Mouse (Mus musculus): ENCODE data around the gene Slc8a1. TPM values are rescaled to one million over a fixed set of nuclear protein-coding genes. Genes with fewer than 3 reads are reported as not detected.

Slc8a1 gene
- polyA plus RNA-seq, 1 experiment from 2014 or later, result 4.0 TPM

- H3K27me3 ChIP-seq (replicated peaks; ENCODE audit: insufficient read depth, low read length), result no peaks in the 10 kb centered on the region
- 23% methylated on average over 2 of the region's 2 CpGs for WGBS
Observed at GRCm38 (mm10) chr17:81666551-81666950, 71.6 kb downstream of the Slc8a1 start.

GRCm38 (mm10) chr17:81664916-81665315, 73.3 kb downstream of the Slc8a1 start:
- ATAC-seq, result no peak
- WGBS, result 60% methylated on average over 4 of the region's 4 CpGs
- H3K27ac ChIP-seq (ENCODE audit: low read length), result no peak overlapping the region
- H3K4me3 ChIP-seq (ENCODE audit: low read depth, low read length), result no peak overlapping the region
- TF ChIP-seq CTCF (IDR thresholded peaks at IDR 0.05) (no peak), EP300 (IDR thresholded peaks at IDR 0.05) (no peak)
- DNase-seq (ENCODE audit: low spot score), result peak; percentile 14
- no peaks in the 10 kb centered on the region; the same call in 1 of the 2 replicates for H3K4me1 ChIP-seq (ENCODE audit: insufficient read depth, low read depth, low read length)
- H3K4me2 ChIP-seq (replicated peaks; ENCODE audit: low read depth, low read length), result no peak overlapping the region
- no peaks in the 10 kb centered on the region for H3K9me3 ChIP-seq (ENCODE audit: low read length)
- H3K36me3 ChIP-seq (ENCODE audit: insufficient read depth, low read length), result no peaks in the 10 kb centered on the region
- no peak overlapping the region for H3K9ac ChIP-seq (replicated peaks; ENCODE audit: low read depth)
- no peaks in the 10 kb centered on the region for H3K27me3 ChIP-seq (replicated peaks; ENCODE audit: insufficient read depth, low read length)

More at GRCm38 (mm10) chr17:81666551-81666950, 71.6 kb downstream of the Slc8a1 start:
- DNase-seq (ENCODE audit: low spot score) (peak; percentile 74), ATAC-seq (no peak)
- no peaks in the 10 kb centered on the region for H3K36me3 ChIP-seq (ENCODE audit: insufficient read depth, low read length)
- no peaks in the 10 kb centered on the region; the same call in 1 of the 2 replicates for H3K4me1 ChIP-seq (ENCODE audit: insufficient read depth, low read depth, low read length)
- H3K4me2 ChIP-seq (replicated peaks; ENCODE audit: low read depth, low read length), result no peak overlapping the region
- TF ChIP-seq CTCF (IDR thresholded peaks at IDR 0.05), result peak; percentile 80
- no peak for TF ChIP-seq EP300 (IDR thresholded peaks at IDR 0.05)
- H3K9ac ChIP-seq (replicated peaks; ENCODE audit: low read depth), result no peak overlapping the region
- no peak overlapping the region for H3K4me3 ChIP-seq (ENCODE audit: low read depth, low read length)
- no peaks in the 10 kb centered on the region for H3K9me3 ChIP-seq (ENCODE audit: low read length)
- H3K27ac ChIP-seq (ENCODE audit: low read length), result no peak overlapping the region

DNA sequence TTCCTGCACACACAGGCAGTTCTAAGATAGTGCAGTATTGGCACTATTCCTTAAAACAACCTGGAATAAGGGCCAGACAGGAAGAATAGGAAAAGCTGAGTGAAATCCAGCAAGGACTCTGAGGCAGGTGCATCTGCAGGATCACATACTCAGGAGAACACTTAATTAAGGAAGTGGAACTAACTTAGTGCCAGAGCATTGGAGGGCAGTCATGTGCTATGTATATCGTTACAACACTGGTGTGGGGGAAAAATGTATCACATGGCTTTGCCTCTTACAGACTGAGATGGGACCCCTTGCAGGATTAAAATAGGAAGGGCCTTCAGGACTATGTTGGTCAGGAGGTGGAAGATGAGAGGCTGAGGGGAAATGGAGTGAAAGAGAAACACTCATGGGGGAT, 80.3 kb downstream of the Slc8a1 start:
- TF ChIP-seq CTCF (IDR thresholded peaks at IDR 0.05), result no peak
- Histone ChIP-seq H3K9ac (replicated peaks; ENCODE audit: low read depth) (no peak overlapping the region), H3K36me3 (ENCODE audit: insufficient read depth, low read length) (no peaks in the 10 kb centered on the region), H3K4me2 (replicated peaks; ENCODE audit: low read depth, low read length) (no peak overlapping the region), H3K27me3 (replicated peaks; ENCODE audit: insufficient read depth, low read length) (no peaks in the 10 kb centered on the region), H3K9me3 (ENCODE audit: low read length) (no peaks in the 10 kb centered on the region), H3K4me3 (ENCODE audit: low read depth, low read length) (no peak overlapping the region), H3K4me1 (ENCODE audit: insufficient read depth, low read depth, low read length) (no peaks in the 10 kb centered on the region), H3K27ac (ENCODE audit: low read length) (no peak overlapping the region)
- ATAC-seq, result no peak
- WGBS, result 75% methylated on average over 1 of the region's 1 CpGs
- DNase-seq (ENCODE audit: low spot score), result no peak

DNA sequence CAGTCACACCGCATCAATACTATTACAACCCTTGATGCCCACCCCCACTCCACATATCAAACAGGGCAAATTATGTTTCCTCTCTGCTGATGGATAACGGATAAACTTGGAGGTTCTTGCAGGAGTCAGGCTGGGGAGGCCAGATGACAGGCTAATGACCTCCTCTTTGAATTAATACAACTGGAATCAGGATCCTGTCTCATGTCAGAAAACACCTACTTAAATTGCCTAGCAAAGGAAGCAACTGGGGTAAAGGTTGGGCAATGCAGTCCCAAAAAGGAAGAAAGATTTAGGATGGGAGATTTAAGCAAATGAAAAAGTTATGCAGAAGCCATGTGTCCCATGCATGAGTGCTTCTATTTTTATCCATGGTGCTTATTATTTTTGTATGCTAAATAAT, 83.6 kb downstream of the Slc8a1 start:
- Histone ChIP-seq H3K4me1 (ENCODE audit: insufficient read depth, low read depth, low read length) (no peaks in the 10 kb centered on the region), H3K4me3 (ENCODE audit: low read depth, low read length) (no peak overlapping the region), H3K36me3 (ENCODE audit: insufficient read depth, low read length) (no peaks in the 10 kb centered on the region), H3K27me3 (replicated peaks; ENCODE audit: insufficient read depth, low read length) (no peaks in the 10 kb centered on the region), H3K9ac (replicated peaks; ENCODE audit: low read depth) (no peak overlapping the region), H3K4me2 (replicated peaks; ENCODE audit: low read depth, low read length) (no peak overlapping the region), H3K27ac (ENCODE audit: low read length) (no peak overlapping the region), H3K9me3 (ENCODE audit: low read length) (no peaks in the 10 kb centered on the region)
- DNase-seq (ENCODE audit: low spot score) (peak; percentile 75), ATAC-seq (peak; percentile 62)
- TF ChIP-seq CTCF (IDR thresholded peaks at IDR 0.05) (no peak), EP300 (IDR thresholded peaks at IDR 0.05) (peak; percentile 63; the same call in 1 of the 2 replicates)
- WGBS, result 49% methylated on average over 2 of the region's 2 CpGs

- ATAC-seq, result peak; percentile 60
- no peaks in the 10 kb centered on the region for H3K36me3 ChIP-seq (ENCODE audit: insufficient read depth, low read length)
Observed at GRCm38 (mm10) chr17:81652958-81653357, 85.2 kb downstream of the Slc8a1 start.

GRCm38 (mm10) chr17:81636822-81637221, 101.4 kb downstream of the Slc8a1 start:
- Histone ChIP-seq H3K9ac (replicated peaks; ENCODE audit: low read depth) (no peak overlapping the region), H3K9me3 (ENCODE audit: low read length) (no peaks in the 10 kb centered on the region), H3K4me2 (replicated peaks; ENCODE audit: low read depth, low read length) (no peak overlapping the region), H3K4me1 (ENCODE audit: insufficient read depth, low read depth, low read length) (no peaks in the 10 kb centered on the region), H3K36me3 (ENCODE audit: insufficient read depth, low read length) (no peaks in the 10 kb centered on the region), H3K27ac (ENCODE audit: low read length) (no peak overlapping the region), H3K27me3 (replicated peaks; ENCODE audit: insufficient read depth, low read length) (no peaks in the 10 kb centered on the region), H3K4me3 (ENCODE audit: low read depth, low read length) (no peak overlapping the region)
- DNase-seq (ENCODE audit: low spot score), result peak; percentile 23
- ATAC-seq, result no peak
- WGBS, result 51% methylated on average over 2 of the region's 2 CpGs
- TF ChIP-seq EP300 (IDR thresholded peaks at IDR 0.05) (no peak), CTCF (IDR thresholded peaks at IDR 0.05) (no peak)

More at GRCm38 (mm10) chr17:81652958-81653357, 85.2 kb downstream of the Slc8a1 start:
- Histone ChIP-seq H3K4me1 (ENCODE audit: insufficient read depth, low read depth, low read length) (no peaks in the 10 kb centered on the region), H3K27me3 (replicated peaks; ENCODE audit: insufficient read depth, low read length) (no peaks in the 10 kb centered on the region), H3K9me3 (ENCODE audit: low read length) (no peaks in the 10 kb centered on the region), H3K4me2 (replicated peaks; ENCODE audit: low read depth, low read length) (no peak overlapping the region), H3K9ac (replicated peaks; ENCODE audit: low read depth) (no peak overlapping the region), H3K27ac (ENCODE audit: low read length) (no peak overlapping the region), H3K4me3 (ENCODE audit: low read depth, low read length) (no peak overlapping the region)
- TF ChIP-seq EP300 (IDR thresholded peaks at IDR 0.05), result no peak
- no peak for TF ChIP-seq CTCF (IDR thresholded peaks at IDR 0.05)
- 33% methylated on average over 1 of the region's 1 CpGs for WGBS
- peak; percentile 34 for DNase-seq (ENCODE audit: low spot score)

GRCm38 (mm10) chr17:81630471-81630870, 107.7 kb downstream of the Slc8a1 start:
- H3K9me3 ChIP-seq (ENCODE audit: low read length), result no peaks in the 10 kb centered on the region

More at GRCm38 (mm10) chr17:81630471-81630870, 107.7 kb downstream of the Slc8a1 start:
- Histone ChIP-seq H3K9ac (replicated peaks; ENCODE audit: low read depth) (no peak overlapping the region), H3K4me1 (ENCODE audit: insufficient read depth, low read depth, low read length) (no peaks in the 10 kb centered on the region; the same call in 1 of the 2 replicates), H3K4me2 (replicated peaks; ENCODE audit: low read depth, low read length) (no peak overlapping the region), H3K36me3 (ENCODE audit: insufficient read depth, low read length) (no peaks in the 10 kb centered on the region), H3K4me3 (ENCODE audit: low read depth, low read length) (no peak overlapping the region), H3K27me3 (replicated peaks; ENCODE audit: insufficient read depth, low read length) (no peaks in the 10 kb centered on the region), H3K27ac (ENCODE audit: low read length) (no peak overlapping the region)
- no peak for DNase-seq (ENCODE audit: low spot score)
- ATAC-seq, result no peak
- TF ChIP-seq CTCF (IDR thresholded peaks at IDR 0.05) (no peak), EP300 (IDR thresholded peaks at IDR 0.05) (no peak)
- 71% methylated on average over 2 of the region's 2 CpGs for WGBS

All from lung, postnatal 0 days (tissue).